Mouse (Mus musculus) spleen, adult 18-20 months (tissue): Measurements from ENCODE around the gene Tra2a.
"Not testable (repeated sequence)": the region's sequence is repeated elsewhere in the genome, so short reads cannot be mapped to it uniquely, and the experiment has no call there.

Experiments used
- DNase-seq, 2 experiments: peaks; one replicate each; pipeline ENCODE4 v3.0.0; 2022; ENCODE audit warnings: mixed read lengths in 2 of 2

Tra2a gene

GRCm38 (mm10) chr6:49263847-49264243 is at the start of gene Tra2a:
Tra2a (minus strand) TSS chr6:49264033.
- peak; percentile 93 to 98 for DNase-seq

GRCm38 (mm10) chr6:49298286-49298685 is 34.5 kb upstream of the Tra2a start:
- no peak for DNase-seq

GRCm38 (mm10) chr6:49282122-49282521 is 18.3 kb upstream of the Tra2a start:
- DNase-seq = no peak

DNA sequence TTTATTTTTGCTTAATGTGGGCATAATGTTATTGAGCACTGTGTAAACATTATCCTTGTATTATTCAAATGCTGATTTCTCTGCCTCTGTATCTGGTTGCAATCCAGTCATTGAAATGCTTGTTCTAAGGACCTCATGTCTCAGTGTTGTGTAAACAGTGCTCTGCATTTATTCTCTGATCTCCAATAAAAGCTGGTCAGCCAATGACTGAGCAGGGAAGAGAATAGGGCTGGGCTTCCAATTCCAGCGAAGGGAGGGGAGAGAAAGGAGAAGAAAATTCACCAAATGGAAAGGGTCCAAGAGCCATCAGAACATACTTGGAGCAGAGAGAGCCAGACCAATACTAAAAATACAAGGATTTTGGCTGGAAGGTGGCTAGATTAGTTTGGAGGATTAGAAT is 17.1 kb upstream of the Tra2a start:
- DNase-seq = no peak

GRCm38 (mm10) chr6:49275296-49275695 is 11.5 kb upstream of the Tra2a start:
- no peak for DNase-seq

- no peak for DNase-seq
Observed at GRCm38 (mm10) chr6:49274416-49275091, 10.7 kb upstream of the Tra2a start.

DNA sequence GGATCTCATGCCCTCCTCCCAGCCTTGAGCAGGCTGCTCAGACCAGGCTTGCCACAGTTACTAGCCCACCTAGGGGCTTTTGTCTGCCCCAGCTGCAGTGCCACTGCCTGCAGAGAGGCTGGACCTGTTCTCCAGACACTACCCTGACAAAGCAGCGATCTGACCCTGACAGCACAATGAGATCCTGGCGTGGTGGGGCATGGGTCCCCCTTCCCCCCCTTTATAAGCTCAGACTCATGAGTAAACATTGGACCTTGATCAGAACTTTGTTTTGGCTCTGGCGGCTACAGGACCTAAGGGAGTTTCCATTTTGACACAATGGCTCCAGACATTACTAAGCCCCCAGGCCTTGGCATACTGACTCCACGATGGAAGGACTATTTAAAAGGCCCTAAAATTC is 10.1 kb upstream of the Tra2a start:
- DNase-seq = no peak

DNA sequence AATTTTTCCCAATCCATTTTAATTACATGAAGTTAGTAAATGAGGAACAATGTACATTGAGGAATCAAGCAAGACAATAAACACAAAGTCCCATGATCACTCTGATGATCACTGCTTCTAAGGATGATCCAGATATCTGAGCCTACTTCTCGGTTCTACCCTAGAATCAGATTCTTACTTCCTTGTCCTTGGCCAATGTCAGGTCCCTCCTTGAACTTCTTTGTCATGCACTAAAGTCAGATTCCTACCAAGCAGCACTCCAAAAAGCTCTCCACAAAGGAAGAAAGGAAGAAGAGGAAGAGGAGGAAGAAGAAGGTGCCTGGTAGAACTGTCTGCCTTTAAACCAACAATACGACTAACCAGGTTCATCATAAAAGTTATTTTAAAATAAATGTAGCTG is 9.0 kb upstream of the Tra2a start:
- no peak for DNase-seq

GRCm38 (mm10) chr6:49271815-49272214 is 8.0 kb upstream of the Tra2a start:
- DNase-seq = no peak

DNA sequence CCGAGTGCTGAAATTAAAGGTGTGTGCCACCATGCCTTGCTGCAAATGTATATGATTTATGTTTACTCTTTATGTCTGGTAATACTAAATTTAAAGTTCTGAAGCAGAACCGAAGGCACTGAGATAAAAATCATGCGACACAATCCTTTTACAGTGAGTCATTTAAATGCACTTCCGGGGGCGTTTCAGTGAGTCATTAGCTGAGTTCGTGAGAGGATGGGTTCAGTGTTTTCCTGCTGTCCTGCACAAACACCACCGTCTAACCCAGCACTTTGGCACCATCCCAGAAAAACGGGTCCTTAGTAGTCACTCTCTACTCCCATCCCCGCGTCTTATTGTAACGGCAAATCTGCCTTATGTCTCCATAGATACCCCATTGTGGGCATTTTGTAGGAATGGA is 6.1 kb upstream of the Tra2a start:
- no peak for DNase-seq

GRCm38 (mm10) chr6:49269200-49269599 is 5.4 kb upstream of the Tra2a start:
- DNase-seq = peak; percentile 53 to 78

GRCm38 (mm10) chr6:49267686-49268085 is 3.9 kb upstream of the Tra2a start:
- no peak for DNase-seq

DNA sequence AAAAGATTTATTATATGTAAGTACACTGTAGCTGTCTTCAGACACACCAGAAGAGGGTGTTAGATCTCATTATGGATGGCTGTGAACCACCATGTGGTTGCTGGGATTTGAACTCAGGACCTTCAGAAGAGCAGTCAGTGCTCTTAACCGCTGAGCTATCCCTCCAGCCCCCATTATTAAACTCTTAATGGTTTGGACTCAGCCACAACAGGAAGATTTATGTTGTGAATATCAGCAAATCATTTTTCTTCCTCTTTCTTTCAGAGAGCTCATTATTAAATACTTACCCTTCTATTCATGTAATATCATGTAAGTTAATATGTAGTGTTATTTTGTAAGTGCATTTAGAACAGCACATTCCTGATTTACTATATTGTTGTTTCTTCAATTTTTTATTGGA is 1.4 kb upstream of the Tra2a start:
- not testable (repeated sequence) for DNase-seq

- not testable (repeated sequence) for DNase-seq
Observed at GRCm38 (mm10) chr6:49264446-49264845, 613 bp upstream of the Tra2a start.

DNA sequence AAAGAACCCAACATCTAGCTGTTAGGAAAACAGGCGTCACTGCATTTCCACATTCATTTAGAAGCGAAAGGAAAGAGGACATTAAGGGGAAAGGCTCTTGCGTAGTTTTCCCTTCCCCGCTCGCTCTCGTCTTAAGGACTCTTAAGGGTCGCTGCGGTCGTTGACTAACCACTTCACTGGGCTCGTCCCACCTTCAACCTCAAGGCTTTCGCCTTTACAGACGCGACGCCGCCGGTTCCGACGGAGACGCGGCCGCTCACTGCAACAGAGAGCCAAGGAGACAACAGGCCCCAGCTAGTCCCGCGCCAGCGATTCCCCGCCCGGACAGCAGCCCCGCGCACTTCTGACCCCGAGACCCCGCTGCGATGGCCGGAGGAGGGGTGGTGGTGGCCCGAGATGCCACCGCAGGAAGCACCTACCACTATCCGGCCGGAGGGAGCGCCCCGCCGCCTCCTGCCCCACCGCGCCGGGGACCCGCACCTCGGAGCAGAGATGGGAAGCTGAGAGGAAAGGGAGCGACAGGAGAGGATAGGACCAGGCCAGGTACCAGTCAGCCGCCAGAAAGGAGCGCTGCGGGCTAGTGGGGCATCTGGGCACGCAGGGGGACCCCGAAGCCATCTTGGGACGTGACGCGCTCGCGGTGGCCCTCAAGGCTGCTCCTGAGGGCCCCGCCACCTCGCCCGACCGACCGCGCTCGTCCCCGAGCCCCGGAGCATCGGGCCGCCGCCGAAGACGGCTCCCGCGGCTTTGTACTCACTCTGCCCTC is 569 bp downstream of the Tra2a start:
- DNase-seq = peak; percentile 36 to 57

DNA sequence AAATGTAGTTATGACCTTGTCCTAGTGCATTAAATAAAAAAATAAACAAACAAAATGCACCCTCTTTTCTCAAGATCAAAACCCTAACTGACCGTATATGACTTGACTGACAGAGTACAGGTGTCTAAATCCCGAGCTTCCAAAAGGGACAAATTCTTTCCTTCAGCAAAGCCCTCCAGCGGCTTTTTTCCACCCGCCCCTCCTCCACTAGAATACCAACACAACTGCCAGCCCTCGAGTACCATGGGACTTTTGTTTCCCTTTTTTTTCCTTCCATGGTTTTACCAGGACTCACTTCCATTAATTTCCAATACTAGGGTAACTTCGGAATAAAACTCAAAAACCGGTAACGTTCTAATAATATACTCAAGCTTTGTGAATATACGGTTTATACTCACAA is 1.4 kb downstream of the Tra2a start:
- no peak for DNase-seq

DNA sequence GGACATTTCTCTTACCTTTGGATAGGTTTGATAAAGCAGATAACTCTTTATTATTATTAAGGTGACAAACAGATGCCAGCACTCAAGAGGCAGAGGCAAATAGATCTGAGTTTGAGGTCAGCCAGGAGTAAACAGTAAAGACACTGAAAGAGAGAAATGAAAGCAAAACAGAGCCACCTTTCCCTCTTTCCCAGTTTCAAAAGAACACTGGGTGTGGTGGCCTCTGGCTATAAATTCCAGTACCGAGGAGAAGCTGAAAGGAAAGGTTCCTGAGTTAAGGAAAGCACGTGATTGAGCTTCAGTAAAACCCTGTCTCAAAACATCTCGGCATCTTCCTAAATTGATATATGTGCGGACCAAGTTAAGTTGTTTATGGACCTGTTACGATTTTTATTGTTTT is 4.1 kb downstream of the Tra2a start:
- no peak for DNase-seq

DNA sequence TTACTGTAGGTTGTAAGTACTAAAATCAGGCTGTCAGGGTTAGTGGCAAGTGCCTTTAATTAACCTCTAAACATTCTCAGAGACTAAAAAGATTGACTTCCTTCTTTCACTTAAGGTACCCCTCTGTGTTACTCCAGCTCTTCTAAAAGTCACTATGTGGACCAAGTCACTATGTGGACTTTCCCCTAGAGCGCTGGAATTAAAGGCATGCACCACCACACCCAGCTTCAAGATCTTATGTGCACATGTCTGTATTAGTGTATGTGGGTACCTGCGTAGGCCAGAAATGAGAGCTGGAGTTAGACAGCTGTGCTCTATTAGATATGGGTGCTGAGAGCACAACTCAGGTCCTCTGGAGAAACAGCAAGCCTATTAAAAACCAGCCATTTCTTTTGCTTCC is 6.0 kb downstream of the Tra2a start:
- DNase-seq = no peak

DNA sequence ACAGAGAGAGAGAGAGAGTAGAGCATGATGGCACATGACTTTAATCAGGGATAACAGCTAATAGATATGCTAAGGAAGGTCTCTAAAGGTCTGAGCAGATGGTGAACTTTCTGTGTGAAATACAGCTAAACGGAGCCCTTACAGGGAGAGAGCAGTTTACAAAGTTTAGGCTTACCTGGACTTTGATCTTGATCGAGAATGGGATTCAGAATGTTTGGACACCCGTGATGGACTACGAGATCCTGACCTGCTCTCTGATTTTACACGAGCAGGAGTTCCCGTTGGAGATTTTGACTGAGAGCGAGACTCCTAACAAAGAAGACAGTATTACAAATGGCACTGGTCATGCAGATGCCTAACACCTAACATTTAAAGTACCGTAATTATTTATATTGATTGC is 11.6 kb downstream of the Tra2a start:
- no peak for DNase-seq

- DNase-seq = no peak
Observed at GRCm38 (mm10) chr6:49251199-49251598, 12.6 kb downstream of the Tra2a start.

GRCm38 (mm10) chr6:49247246-49247645 is 16.6 kb downstream of the Tra2a start:
- no peak for DNase-seq

GRCm38 (mm10) chr6:49242331-49242730 is 21.5 kb downstream of the Tra2a start:
- DNase-seq = no peak

GRCm38 (mm10) chr6:49241562-49241961 is 22.3 kb downstream of the Tra2a start:
- DNase-seq = no peak

DNA sequence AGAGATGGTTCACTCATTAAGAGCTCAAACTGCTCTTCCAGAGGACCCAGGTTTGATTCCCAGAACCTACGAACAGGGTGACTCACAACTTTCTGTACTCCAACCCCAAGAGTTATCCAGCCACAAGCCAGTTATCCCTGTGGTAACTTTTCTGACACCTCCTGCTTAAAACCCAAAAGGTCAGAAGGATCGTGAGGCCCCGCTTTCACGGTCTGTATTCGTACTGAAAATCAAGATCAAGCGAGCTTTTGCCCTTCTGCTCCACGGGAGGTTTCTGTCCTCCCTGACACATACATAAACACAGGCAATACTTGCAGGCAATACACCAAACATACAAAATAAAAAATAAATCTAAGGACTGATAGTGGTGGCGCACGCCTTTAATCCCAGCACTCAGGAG is 27.5 kb downstream of the Tra2a start:
- peak; percentile 100 for DNase-seq

DNA sequence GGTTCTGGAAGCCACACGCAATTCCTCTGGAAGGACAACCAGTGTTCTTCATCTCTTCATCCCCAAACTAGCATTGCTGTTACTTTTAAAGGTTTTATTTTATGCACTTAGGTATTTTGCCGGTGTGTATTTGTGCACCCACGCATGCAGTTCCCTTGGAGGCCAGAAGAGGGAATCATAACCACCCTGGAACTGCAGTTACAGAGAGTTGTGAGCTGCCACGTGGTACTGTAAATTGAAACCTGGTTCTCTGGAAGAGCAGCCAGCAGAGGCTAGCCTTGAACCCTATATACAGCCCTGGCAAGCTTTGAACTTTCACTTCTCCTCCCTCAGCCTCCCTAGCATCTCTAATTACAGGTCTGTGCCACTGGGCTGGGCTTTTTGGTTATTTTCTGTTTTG is 30.5 kb downstream of the Tra2a start:
- DNase-seq = no peak
